Mouse (Mus musculus): Measurements from ENCODE around the gene Mboat7. TPM values are rescaled to one million over a fixed set of nuclear protein-coding genes. Genes with fewer than 3 reads are reported as not detected.

Mboat7 gene
- total RNA-seq, 1 experiment: 34.4 TPM

DNA sequence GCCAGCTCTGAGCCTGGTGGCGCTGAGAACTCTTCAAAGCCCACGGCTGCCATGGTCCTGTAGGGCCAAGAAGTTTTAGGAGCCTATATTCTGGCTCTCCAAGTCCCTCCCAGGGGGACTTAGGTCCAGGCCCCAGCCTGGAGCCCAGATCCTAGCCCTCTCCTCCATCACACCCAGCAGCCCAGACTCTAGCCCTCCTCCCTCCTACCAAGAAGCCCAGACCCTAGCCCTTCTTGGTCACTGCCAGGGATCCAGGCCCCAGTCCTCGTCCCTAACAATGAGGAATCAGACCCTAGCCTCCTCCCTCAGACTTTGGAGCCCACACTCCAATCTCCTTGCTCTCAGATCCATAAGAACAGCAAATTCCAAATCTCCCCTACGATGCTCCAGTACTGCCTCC is 64.3 kb downstream of the Mboat7 start:
- in situ Hi-C loops (cut with MboI; ENCODE audit: low sequenced_read_pairs in 2 of 2, unreplicated experiment in 2 of 2): no loop called here
- no peak for DNase-seq (ENCODE audit: low read depth, low spot score)
- Histone ChIP-seq H3K4me3 (ENCODE audit: insufficient read depth in 1 of 2, low read depth in 1 of 2, low read length in 2 of 2, poor library complexity in 1 of 2, severe bottlenecking in 1 of 2) (peak overlapping the region; percentile 87 to 96), H3K36me3 (ENCODE audit: control insufficient read depth, insufficient read depth, low read length, poor library complexity, severe bottlenecking) (peaks cover 28% of the 10 kb centered on the region), H3K9ac (ENCODE audit: insufficient read depth, low read depth, low read length, poor library complexity, severe bottlenecking) (peak overlapping the region; percentile 89), H3K4me1 (ENCODE audit: control insufficient read depth in 2 of 2, insufficient read depth in 2 of 2, low read length in 2 of 2, poor library complexity in 1 of 2) (no peaks in the 10 kb centered on the region), H3K9me3 (ENCODE audit: control insufficient read depth, insufficient read depth, low read depth, low read length) (no peaks in the 10 kb centered on the region), H3K27ac (ENCODE audit: insufficient read depth, low read depth, low read length, poor library complexity, severe bottlenecking) (no peak overlapping the region)
- TF ChIP-seq ZC3H11A (IDR thresholded peaks at IDR 0.05; ENCODE audit: borderline replicate concordance, low read depth, low read length): no peak
- TF ChIP-seq HCFC1 (IDR thresholded peaks at IDR 0.05; ENCODE audit: borderline replicate concordance, insufficient read depth, low read length): no peak
- no peak for TF ChIP-seq MAFK (IDR thresholded peaks at IDR 0.05; ENCODE audit: insufficient read depth, low read depth, low read length)
- TF ChIP-seq ZNF384 (IDR thresholded peaks at IDR 0.05; ENCODE audit: low read depth, low read length): no peak
- TF ChIP-seq CHD2 (IDR thresholded peaks at IDR 0.05; ENCODE audit: low read depth, low read length): no peak

Other genes with a start within 250 kb of the Mboat7 start
- gene Tarm1, start 190.9 kb downstream of the Mboat7 start, total RNA-seq (2012; rRNA removed): 0.85 and 1.6 TPM in 2 replicates
- 0.13 and 0.26 TPM in 2 replicates for gene Oscar, start 77.4 kb downstream of the Mboat7 start, total RNA-seq (2012; rRNA removed)
- gene Ndufa3, start 76.2 kb downstream of the Mboat7 start, total RNA-seq (2012; rRNA removed): 236 and 303 TPM in 2 replicates
- 25.4 and 29.1 TPM in 2 replicates for gene Tfpt, start 63.6 kb downstream of the Mboat7 start, total RNA-seq (2012; rRNA removed)
- 109 and 137 TPM in 2 replicates for gene Prpf31, start 63.5 kb downstream of the Mboat7 start, total RNA-seq (2012; rRNA removed)
- gene Cnot3, start 48.3 kb downstream of the Mboat7 start, total RNA-seq (2012; rRNA removed): 47.3 and 54.4 TPM in 2 replicates
- 4.5 and 5.7 TPM in 2 replicates for gene Leng1, start 27.7 kb downstream of the Mboat7 start, total RNA-seq (2012; rRNA removed)
- 2.9 and 5.3 TPM in 2 replicates for gene Tmc4, start 16.0 kb downstream of the Mboat7 start, total RNA-seq (2012; rRNA removed)
- gene Tsen34, start 660 bp downstream of the Mboat7 start, total RNA-seq (2012; rRNA removed): 79.0 and 90.2 TPM in 2 replicates
- gene Rps9, start 10.5 kb upstream of the Mboat7 start, total RNA-seq (2012; rRNA removed): 2,173 and 2,308 TPM in 2 replicates
- 0.09 TPM in 1 of 2 replicates, not detected in the other for gene Pirb, start 26.9 kb upstream of the Mboat7 start, total RNA-seq (2012; rRNA removed)
- not detected in 2 replicates for gene Gm15448, start 132.2 kb upstream of the Mboat7 start, total RNA-seq (2012; rRNA removed)
- not detected in 2 replicates for gene Pira2, start 151.5 kb upstream of the Mboat7 start, total RNA-seq (2012; rRNA removed)
- not detected in 2 replicates for gene Gm14548, start 204.6 kb upstream of the Mboat7 start, total RNA-seq (2012; rRNA removed)
- gene Lilra6, start 222.0 kb upstream of the Mboat7 start, total RNA-seq (2012; rRNA removed): not detected in 2 replicates